Mouse (Mus musculus): ENCODE data around the gene Hist1h4m. TPM values are rescaled to one million over a fixed set of nuclear protein-coding genes. Genes with fewer than 3 reads are reported as not detected.

The Hist1h4m gene
- polyA plus RNA-seq, 1 experiment from 2014 or later: not detected

Small RNAs within 50 kb of the gene (microRNA-seq; reads per million reads assigned to microRNA genes)
- gene Gm19658 (not detected), gene Gm44346 (not detected), gene Gm44466 (not detected)

Other genes starting within 250 kb of the Hist1h4m start
- gene Olfr1364, start 230.0 kb upstream of the Hist1h4m start, polyA plus RNA-seq (2015; fragmentation: Nextera tagmentation; extraction: Ambion mirVana): not detected in 2 replicates
- not detected in 2 replicates for gene Olfr1362, start 197.7 kb upstream of the Hist1h4m start, polyA plus RNA-seq (2015; fragmentation: Nextera tagmentation; extraction: Ambion mirVana)
- 0.06 TPM in 1 of 2 replicates, not detected in the other for gene Olfr11, start 169.2 kb upstream of the Hist1h4m start, polyA plus RNA-seq (2015; fragmentation: Nextera tagmentation; extraction: Ambion mirVana)
- not detected in 2 replicates for gene Olfr1361, start 148.4 kb upstream of the Hist1h4m start, polyA plus RNA-seq (2015; fragmentation: Nextera tagmentation; extraction: Ambion mirVana)
- gene Olfr1360, start 134.3 kb upstream of the Hist1h4m start, polyA plus RNA-seq (2015; fragmentation: Nextera tagmentation; extraction: Ambion mirVana): not detected in 2 replicates
- gene Olfr1359, start 113.6 kb upstream of the Hist1h4m start, polyA plus RNA-seq (2015; fragmentation: Nextera tagmentation; extraction: Ambion mirVana): not detected in 2 replicates
- 1.9 TPM in 1 of 2 replicates, not detected in the other for gene Hist1h2bl, start 95.6 kb upstream of the Hist1h4m start, polyA plus RNA-seq (2015; fragmentation: Nextera tagmentation; extraction: Ambion mirVana)
- gene Hist1h2ai, start 95.3 kb upstream of the Hist1h4m start, polyA plus RNA-seq (2015; fragmentation: Nextera tagmentation; extraction: Ambion mirVana): 12.5 and 20.8 TPM in 2 replicates
- 2.2 and 3.7 TPM in 2 replicates for gene Hist1h3h, start 94.1 kb upstream of the Hist1h4m start, polyA plus RNA-seq (2015; fragmentation: Nextera tagmentation; extraction: Ambion mirVana)
- 1.2 and 2.2 TPM in 2 replicates for gene Hist1h2bm, start 89.7 kb upstream of the Hist1h4m start, polyA plus RNA-seq (2015; fragmentation: Nextera tagmentation; extraction: Ambion mirVana)
- 0.94 and 1.2 TPM in 2 replicates for gene Hist1h4j, start 76.7 kb upstream of the Hist1h4m start, polyA plus RNA-seq (2015; fragmentation: Nextera tagmentation; extraction: Ambion mirVana)
- 1.5 and 1.6 TPM in 2 replicates for gene Hist1h4k, start 61.2 kb upstream of the Hist1h4m start, polyA plus RNA-seq (2015; fragmentation: Nextera tagmentation; extraction: Ambion mirVana)
- 12.3 and 18.7 TPM in 2 replicates for gene Hist1h2ak, start 57.9 kb upstream of the Hist1h4m start, polyA plus RNA-seq (2015; fragmentation: Nextera tagmentation; extraction: Ambion mirVana)
- 0.85 and 2.3 TPM in 2 replicates for gene Hist1h2bn, start 57.6 kb upstream of the Hist1h4m start, polyA plus RNA-seq (2015; fragmentation: Nextera tagmentation; extraction: Ambion mirVana)
- gene Hist1h1b, start 31.1 kb upstream of the Hist1h4m start, polyA plus RNA-seq (2015; fragmentation: Nextera tagmentation; extraction: Ambion mirVana): 6.5 and 7.8 TPM in 2 replicates
- gene Hist1h3i, start 28.4 kb upstream of the Hist1h4m start, polyA plus RNA-seq (2015; fragmentation: Nextera tagmentation; extraction: Ambion mirVana): 49.1 and 60.2 TPM in 2 replicates
- gene Hist1h2an, start 24.5 kb upstream of the Hist1h4m start, polyA plus RNA-seq (2015; fragmentation: Nextera tagmentation; extraction: Ambion mirVana): 1.7 TPM in 1 of 2 replicates, not detected in the other
- 2.0 TPM in 1 of 2 replicates, not detected in the other for gene Hist1h2bp, start 24.3 kb upstream of the Hist1h4m start, polyA plus RNA-seq (2015; fragmentation: Nextera tagmentation; extraction: Ambion mirVana)
- gene Hist1h2bq, start 1.5 kb upstream of the Hist1h4m start, polyA plus RNA-seq (2015; fragmentation: Nextera tagmentation; extraction: Ambion mirVana): 7.9 and 8.0 TPM in 2 replicates
- gene Hist1h2ao, start 1.3 kb upstream of the Hist1h4m start, polyA plus RNA-seq (2015; fragmentation: Nextera tagmentation; extraction: Ambion mirVana): not detected in 2 replicates
- gene Hist1h4n, start 20.4 kb downstream of the Hist1h4m start, polyA plus RNA-seq (2015; fragmentation: Nextera tagmentation; extraction: Ambion mirVana): 5.9 and 6.4 TPM in 2 replicates
- gene Hist1h2ap, start 21.8 kb downstream of the Hist1h4m start, polyA plus RNA-seq (2015; fragmentation: Nextera tagmentation; extraction: Ambion mirVana): 1,189 and 1,296 TPM in 2 replicates
- gene Hist1h2br, start 22.0 kb downstream of the Hist1h4m start, polyA plus RNA-seq (2015; fragmentation: Nextera tagmentation; extraction: Ambion mirVana): 7.8 and 8.3 TPM in 2 replicates
- gene Zfp184, start 133.3 kb downstream of the Hist1h4m start, polyA plus RNA-seq (2015; fragmentation: Nextera tagmentation; extraction: Ambion mirVana): 24.8 and 25.7 TPM in 2 replicates
- gene Pom121l2, start 169.4 kb downstream of the Hist1h4m start, polyA plus RNA-seq (2015; fragmentation: Nextera tagmentation; extraction: Ambion mirVana): not detected in 2 replicates
- 0.19 TPM in 1 of 2 replicates, not detected in the other for gene Prss16, start 198.0 kb downstream of the Hist1h4m start, polyA plus RNA-seq (2015; fragmentation: Nextera tagmentation; extraction: Ambion mirVana)
- not detected in 2 replicates for gene Hist1h2ah, start 223.8 kb downstream of the Hist1h4m start, polyA plus RNA-seq (2015; fragmentation: Nextera tagmentation; extraction: Ambion mirVana)
- 3.3 TPM in 1 of 2 replicates, not detected in the other for gene Hist1h2bk, start 224.1 kb downstream of the Hist1h4m start, polyA plus RNA-seq (2015; fragmentation: Nextera tagmentation; extraction: Ambion mirVana)
- 14.0 and 14.5 TPM in 2 replicates for gene Hist1h4i, start 229.6 kb downstream of the Hist1h4m start, polyA plus RNA-seq (2015; fragmentation: Nextera tagmentation; extraction: Ambion mirVana)
- gene Hist1h2ag, start 231.2 kb downstream of the Hist1h4m start, polyA plus RNA-seq (2015; fragmentation: Nextera tagmentation; extraction: Ambion mirVana): 8.5 and 13.4 TPM in 2 replicates
- 2.1 and 3.1 TPM in 2 replicates for gene Hist1h2bj, start 231.5 kb downstream of the Hist1h4m start, polyA plus RNA-seq (2015; fragmentation: Nextera tagmentation; extraction: Ambion mirVana)

Data from forebrain, embryonic 16.5 days (tissue).